Mouse (Mus musculus) myocyte (in vitro differentiated cells): Measurements from ENCODE around the gene 1110017D15Rik.
A peak's percentile ranks its signal among the peaks of the same experiment; 100 is the strongest.

Source experiments
- E2F4 ChIP-seq: IDR thresholded peaks from one replicate; pipeline ENCODE4 v1.6.1; 2011; ENCODE audit warnings: mild to moderate bottlenecking, control low read depth, moderate library complexity; ENCODE audit not compliant: insufficient read depth
- MAX ChIP-seq: IDR thresholded peaks from one replicate; pipeline ENCODE4 v1.6.1; 2011; ENCODE audit warnings: low read depth, mild to moderate bottlenecking, control low read depth
- POLR2A ChIP-seq: IDR thresholded peaks from one replicate; pipeline ENCODE4 v1.6.1; 2011; ENCODE audit warnings: low read depth, mild to moderate bottlenecking, control low read depth, moderate library complexity; ENCODE audit not compliant: insufficient read length
- TCF12 ChIP-seq: IDR thresholded peaks from one replicate; pipeline ENCODE4 v1.6.1; 2011; ENCODE audit warnings: mild to moderate bottlenecking, control low read depth; ENCODE audit not compliant: poor library complexity, insufficient read depth, severe bottlenecking
- USF1 ChIP-seq: IDR thresholded peaks from one replicate; pipeline ENCODE4 v1.6.1; 2011; ENCODE audit warnings: low read depth, mild to moderate bottlenecking, control low read depth, moderate library complexity

- no peak for TF ChIP-seq POLR2A
- no peak for TF ChIP-seq E2F4
- no peak for TF ChIP-seq MAX
- no peak for TF ChIP-seq USF1
- TF ChIP-seq TCF12 = peak; percentile 40
Observed at GRCm38 (mm10) chr4:41494378-41494777, 22.8 kb downstream of the 1110017D15Rik start.
